Mouse (Mus musculus) liver, adult 2 months (tissue): ENCODE measurements around the gene Gm28230. TPM values are rescaled to one million over a fixed set of nuclear protein-coding genes. Genes with fewer than 3 reads are reported as not detected.

ENCODE experiments used
- DNase-seq: peaks from one replicate; pipeline ENCODE4 v3.0.0-alpha.2; 2011; ENCODE audit warnings: low read depth, low spot score; ENCODE audit errors: extremely low read depth
- H3K27ac ChIP-seq: fragments of 200-500 bp; replicated peaks from 2 replicates; pipeline ENCODE4 v1.5.1; 2012; ENCODE audit warnings: low read depth, mild to moderate bottlenecking, control low read depth, inconsistent platforms, low read length; ENCODE audit not compliant: insufficient read depth
- H3K27me3 ChIP-seq: fragments of 200-500 bp; 2 replicates; pipeline ENCODE4 v1.6.1; 2012; ENCODE audit warnings: mild to moderate bottlenecking, moderate library complexity, low read length, inconsistent platforms; ENCODE audit not compliant: control insufficient read depth, insufficient read depth
- H3K36me3 ChIP-seq: fragments of 200-500 bp; 2 replicates; pipeline ENCODE4 v1.6.1; 2012; ENCODE audit warnings: low read length, inconsistent platforms; ENCODE audit not compliant: control insufficient read depth, insufficient read depth
- H3K4me1 ChIP-seq: fragments of 200-500 bp; 2 replicates; pipeline ENCODE4 v1.6.1; 2011; ENCODE audit warnings: low read length; ENCODE audit not compliant: control insufficient read depth, insufficient read depth
- H3K4me3 ChIP-seq: fragments of 200-500 bp; 2 replicates; pipeline ENCODE4 v1.5.1; 2011; ENCODE audit warnings: low read depth, mild to moderate bottlenecking, control low read depth, low read length, moderate library complexity; ENCODE audit not compliant: insufficient read depth
- H3K79me2 ChIP-seq: fragments of 200-500 bp; 2 replicates; pipeline ENCODE4 v1.6.1; 2012; ENCODE audit warnings: inconsistent platforms, mild to moderate bottlenecking, low read length, moderate library complexity; ENCODE audit not compliant: control insufficient read depth, insufficient read depth
- H3K9ac ChIP-seq: fragments of 200-500 bp; 2 replicates; pipeline ENCODE4 v1.6.1; 2012; ENCODE audit warnings: low read depth, mild to moderate bottlenecking, control low read depth, inconsistent platforms, low read length
- CTCF ChIP-seq: fragments of 200-500 bp; IDR thresholded peaks from 2 replicates; pipeline ENCODE4 v1.5.1; 2011; ENCODE audit warnings: low read depth, low read length, control low read depth
- POLR2A ChIP-seq: fragments of 200-500 bp; IDR thresholded peaks from 2 replicates; pipeline ENCODE4 v1.6.1; 2011; ENCODE audit warnings: low read length, control low read depth; ENCODE audit not compliant: insufficient read depth; ENCODE audit errors: extremely low read depth
- WGBS: fragments of 180-500 bp; shearing (Covaris S2); methylation state at CpG from one replicate; pipeline ENCODE4 v1.1.7; 2018; 5-methylcytosine and 5-hydroxymethylcytosine counted together
- polyA plus RNA-seq: library from polyadenylated mRNA; depleted of rRNA; stranded (reverse); fragments of >200 nt; gene quantifications from 2 replicates; pipeline ENCODE4 v1.2.3, GENCODE M21; 2012; rRNA removed
- total RNA-seq: library from RNA; depleted of rRNA; stranded (reverse); fragments of >200 nt; gene quantifications from 2 replicates; pipeline ENCODE4 v1.2.3, GENCODE M21; 2014; rRNA removed

The Gm28230 gene
- total and polyA plus RNA-seq, 2 experiments = not detected

DNA sequence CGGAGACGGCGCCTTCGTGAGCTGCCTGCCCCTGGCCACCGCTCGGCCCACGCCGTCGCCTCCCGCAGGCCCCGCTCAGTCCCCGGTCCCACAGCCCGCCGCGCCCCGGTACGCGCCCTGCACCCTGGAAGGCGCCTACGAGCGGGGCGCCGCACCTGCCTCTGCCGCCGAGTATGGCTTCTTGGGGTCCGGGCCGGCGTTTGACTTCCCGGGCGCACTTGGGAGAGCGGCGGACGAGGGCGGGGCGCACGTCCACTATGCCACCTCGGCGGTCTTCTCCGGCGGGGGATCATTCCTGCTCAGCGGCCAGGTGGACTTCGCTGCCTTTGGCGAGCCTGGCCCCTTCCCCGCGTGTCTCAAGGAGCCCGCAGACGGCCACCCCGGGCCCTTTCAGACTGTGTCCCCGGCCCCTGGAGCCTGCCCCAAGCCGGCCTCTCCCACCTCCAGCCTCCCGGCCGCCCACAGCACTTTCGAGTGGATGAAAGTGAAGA is 36.8 kb downstream of the Gm28230 start:
- no peak overlapping the region for H3K27ac ChIP-seq
- WGBS = 3% methylated on average over 51 of the region's 53 CpGs
- H3K79me2 ChIP-seq = no peaks in the 10 kb centered on the region
- H3K36me3 ChIP-seq = no peaks in the 10 kb centered on the region
- H3K27me3 ChIP-seq = peaks cover 20% of the 10 kb centered on the region
- H3K4me1 ChIP-seq = no peaks in the 10 kb centered on the region
- H3K4me3 ChIP-seq = no peak overlapping the region
- DNase-seq = no peak
- TF ChIP-seq POLR2A = no peak
- no peak overlapping the region for H3K9ac ChIP-seq

- WGBS = 53% methylated on average over 10 of the region's 10 CpGs
- no peaks in the 10 kb centered on the region for H3K79me2 ChIP-seq
- no peak overlapping the region for H3K9ac ChIP-seq
- H3K36me3 ChIP-seq = no peaks in the 10 kb centered on the region
- no peak overlapping the region for H3K4me3 ChIP-seq
- no peak overlapping the region for H3K27ac ChIP-seq
- no peak for DNase-seq
- no peak for TF ChIP-seq CTCF
- no peak for TF ChIP-seq POLR2A
- no peaks in the 10 kb centered on the region for H3K4me1 ChIP-seq
- H3K27me3 ChIP-seq = peaks cover 20% of the 10 kb centered on the region
These were observed 37.4 kb downstream of the Gm28230 start for GRCm38 (mm10) chr2:74763976-74764375.

DNA sequence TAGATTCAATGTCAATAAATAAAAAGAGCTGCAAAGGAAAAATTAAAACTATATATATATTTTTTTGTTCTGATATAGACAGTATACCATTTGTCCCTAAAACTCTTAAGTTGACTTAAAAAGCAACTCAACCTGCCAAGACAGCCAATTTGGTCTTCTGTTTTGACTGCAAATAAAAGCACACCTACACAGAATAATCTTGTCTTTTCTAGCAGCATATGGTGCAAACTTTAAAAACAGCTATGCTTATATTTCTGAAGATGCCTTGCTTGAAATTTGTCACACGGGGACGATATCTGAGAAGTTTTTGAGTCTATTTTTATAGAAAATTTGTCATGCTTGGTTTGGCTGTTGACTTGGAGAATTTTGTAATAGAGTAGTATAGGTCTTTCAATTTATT is 47.8 kb downstream of the Gm28230 start:
- Histone ChIP-seq H3K4me3 (no peak overlapping the region), H3K9ac (no peak overlapping the region), H3K36me3 (no peaks in the 10 kb centered on the region), H3K27me3 (no peaks in the 10 kb centered on the region), H3K4me1 (no peaks in the 10 kb centered on the region), H3K79me2 (no peaks in the 10 kb centered on the region), H3K27ac (no peak overlapping the region)
- TF ChIP-seq CTCF (no peak), POLR2A (no peak)
- no peak for DNase-seq
- WGBS = 79% methylated on average over 2 of the region's 2 CpGs

DNA sequence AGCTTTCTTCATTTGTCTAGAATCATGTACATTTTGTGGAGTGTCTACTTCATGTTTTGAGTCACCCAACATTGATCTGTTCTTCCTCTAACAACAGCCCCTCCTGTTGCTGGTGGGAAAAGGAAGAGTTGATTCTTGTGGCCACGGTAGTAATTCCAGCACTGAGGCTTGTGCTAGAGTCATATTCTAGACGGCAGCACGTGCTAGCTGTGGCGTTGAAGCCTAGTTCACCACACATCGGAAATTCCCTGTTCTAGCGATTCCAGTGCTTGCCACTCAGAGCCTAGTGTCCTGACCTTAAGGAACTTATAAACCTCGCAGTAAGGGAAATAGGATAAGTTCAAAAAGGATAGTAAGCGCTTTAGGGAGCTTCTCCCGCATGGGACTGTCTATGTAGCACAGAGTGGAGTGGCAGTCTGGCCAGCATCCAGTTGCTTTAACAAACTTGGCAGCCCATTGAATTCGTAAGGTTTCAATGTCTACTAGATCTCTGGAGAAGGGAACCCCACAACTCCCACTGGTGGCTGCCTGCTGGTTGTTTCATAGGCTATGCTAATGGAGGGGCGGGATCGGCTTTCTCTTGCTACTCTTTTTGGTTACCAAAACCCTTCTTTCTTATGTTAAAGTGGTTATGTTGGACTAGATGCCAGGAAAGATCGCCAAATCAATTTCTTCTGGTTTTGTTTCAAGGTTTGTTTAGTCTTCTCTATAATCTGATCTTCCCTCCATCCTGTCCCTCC is 51.2 kb downstream of the Gm28230 start:
- Histone ChIP-seq H3K9ac (no peak overlapping the region), H3K27me3 (no peaks in the 10 kb centered on the region), H3K79me2 (no peaks in the 10 kb centered on the region), H3K4me1 (no peaks in the 10 kb centered on the region), H3K36me3 (no peaks in the 10 kb centered on the region), H3K4me3 (no peak overlapping the region), H3K27ac (no peak overlapping the region)
- 74% methylated on average over 13 of the region's 13 CpGs for WGBS
- DNase-seq = no peak
- no peak for TF ChIP-seq CTCF

DNA sequence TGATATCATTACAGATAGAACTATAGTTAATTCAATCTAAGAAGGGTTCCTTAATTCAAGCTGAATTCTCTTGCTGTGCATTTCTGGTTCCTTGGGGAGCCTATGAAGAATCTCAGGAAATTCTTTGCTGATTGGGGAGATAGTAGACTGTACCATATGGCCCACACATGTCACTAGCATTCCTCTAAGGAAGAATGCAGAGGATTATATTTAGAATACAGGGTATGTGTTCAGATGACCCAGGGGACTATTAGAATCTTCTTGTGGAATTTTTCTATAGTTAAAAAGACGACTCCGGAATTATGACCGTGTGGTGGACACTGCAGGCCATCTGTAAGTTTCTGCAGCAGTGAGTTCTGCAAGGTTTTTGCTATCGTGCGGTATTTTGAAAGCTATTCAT is 54.9 kb downstream of the Gm28230 start:
- H3K27me3 ChIP-seq = no peaks in the 10 kb centered on the region
- 83% methylated on average over 5 of the region's 5 CpGs for WGBS

GRCm38 (mm10) chr2:74795531-74795930 is 69.0 kb downstream of the Gm28230 start:
- WGBS = 54% methylated on average over 7 of the region's 7 CpGs
- Histone ChIP-seq H3K79me2 (no peaks in the 10 kb centered on the region), H3K27ac (no peak overlapping the region), H3K27me3 (no peaks in the 10 kb centered on the region), H3K4me1 (no peaks in the 10 kb centered on the region), H3K36me3 (no peaks in the 10 kb centered on the region), H3K9ac (no peak overlapping the region), H3K4me3 (no peak overlapping the region)
- no peak for DNase-seq
- TF ChIP-seq CTCF (no peak), POLR2A (no peak)

More for the DNA sequence above, 54.9 kb downstream of the Gm28230 start:
- Histone ChIP-seq H3K9ac (no peak overlapping the region), H3K27ac (no peak overlapping the region), H3K4me1 (no peaks in the 10 kb centered on the region), H3K36me3 (no peaks in the 10 kb centered on the region), H3K4me3 (no peak overlapping the region), H3K79me2 (no peaks in the 10 kb centered on the region)
- DNase-seq = no peak
- TF ChIP-seq POLR2A = no peak
- no peak for TF ChIP-seq CTCF

Other genes with a start within 250 kb of the Gm28230 start
- gene Lnpk, start 147.3 kb upstream of the Gm28230 start, total RNA-seq = 6.4 and 8.3 TPM in 2 replicates
- gene Lnpk, start 147.3 kb upstream of the Gm28230 start, polyA plus RNA-seq = 1.8 and 1.9 TPM in 2 replicates
- gene Evx2, start 67.2 kb upstream of the Gm28230 start, total RNA-seq = not detected in 2 replicates
- gene Evx2, start 67.2 kb upstream of the Gm28230 start, polyA plus RNA-seq = not detected in 2 replicates
- gene Hoxd13, start 58.4 kb upstream of the Gm28230 start, total RNA-seq = not detected in 2 replicates
- gene Hoxd13, start 58.4 kb upstream of the Gm28230 start, polyA plus RNA-seq = not detected in 2 replicates
- not detected in 2 replicates for gene Hoxd12, start 51.7 kb upstream of the Gm28230 start, total RNA-seq
- gene Hoxd12, start 51.7 kb upstream of the Gm28230 start, polyA plus RNA-seq = not detected in 2 replicates
- gene Hoxd11, start 47.2 kb upstream of the Gm28230 start, total RNA-seq = not detected in 2 replicates
- not detected in 2 replicates for gene Hoxd11, start 47.2 kb upstream of the Gm28230 start, polyA plus RNA-seq
- not detected in 2 replicates for gene Hoxd10, start 34.8 kb upstream of the Gm28230 start, total RNA-seq
- not detected in 2 replicates for gene Hoxd10, start 34.8 kb upstream of the Gm28230 start, polyA plus RNA-seq
- not detected in 2 replicates for gene Hoxd9, start 29.0 kb upstream of the Gm28230 start, total RNA-seq
- not detected in 2 replicates for gene Hoxd9, start 29.0 kb upstream of the Gm28230 start, polyA plus RNA-seq
- 0.07 TPM in 1 of 2 replicates, not detected in the other for gene Hoxd8, start 22.1 kb upstream of the Gm28230 start, total RNA-seq
- gene Hoxd8, start 22.1 kb upstream of the Gm28230 start, polyA plus RNA-seq = 0.06 TPM in 1 of 2 replicates, not detected in the other
- not detected in 2 replicates for gene Hoxd3, start 14.8 kb upstream of the Gm28230 start, total RNA-seq
- not detected in 2 replicates for gene Hoxd3, start 14.8 kb upstream of the Gm28230 start, polyA plus RNA-seq
- 0.09 and 0.13 TPM in 2 replicates for gene Hoxd4, start 14.8 kb upstream of the Gm28230 start, total RNA-seq
- gene Hoxd4, start 14.8 kb upstream of the Gm28230 start, polyA plus RNA-seq = 0.05 TPM in 1 of 2 replicates, not detected in the other
- not detected in 2 replicates for gene Hoxd1, start 36.3 kb downstream of the Gm28230 start, total RNA-seq
- gene Hoxd1, start 36.3 kb downstream of the Gm28230 start, polyA plus RNA-seq = not detected in 2 replicates
- gene Mtx2, start 99.1 kb downstream of the Gm28230 start, total RNA-seq = 51.7 and 66.2 TPM in 2 replicates
- 43.0 and 52.1 TPM in 2 replicates for gene Mtx2, start 99.1 kb downstream of the Gm28230 start, polyA plus RNA-seq